8 mouse cellular contexts compared by ENCODE assay signal in the genomic region with DNA sequence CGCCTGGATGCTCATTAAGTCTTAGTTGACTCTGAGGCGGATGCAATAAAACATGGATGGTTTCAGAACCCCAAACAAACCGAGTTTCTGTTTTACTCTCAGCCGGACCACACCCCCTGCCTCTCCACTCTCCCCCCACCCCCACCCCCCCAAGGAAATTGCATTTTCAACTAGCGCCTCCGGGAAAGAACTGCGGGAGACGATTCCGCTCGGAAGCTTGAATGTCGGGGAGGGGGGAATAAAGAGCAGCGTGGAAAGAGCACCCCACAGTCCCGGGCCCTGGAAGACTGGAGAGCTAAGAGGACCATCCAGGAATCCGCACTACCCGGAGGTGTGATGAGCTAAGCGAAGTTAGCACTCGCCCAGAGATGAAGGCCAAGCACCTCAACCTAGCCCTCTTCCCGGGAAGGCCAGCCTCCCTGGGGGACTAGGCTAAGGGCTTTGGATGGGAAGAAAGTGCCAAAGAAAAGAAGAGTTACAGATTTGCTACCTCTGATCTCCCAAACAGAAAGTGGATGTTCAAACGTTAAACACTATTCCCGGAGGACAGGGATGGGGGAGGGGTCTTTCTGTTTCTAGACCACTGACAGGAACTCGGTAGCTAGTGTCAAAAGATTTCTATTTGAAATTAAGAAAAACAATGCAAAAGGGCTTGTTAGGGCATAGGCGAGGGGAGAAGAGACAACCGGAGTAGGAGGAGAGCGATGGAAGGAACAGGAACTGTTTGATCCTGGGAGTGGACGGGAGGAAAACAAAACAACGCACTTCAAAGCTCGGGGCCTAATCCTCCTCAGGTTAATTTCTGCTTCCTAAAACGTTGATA.
A peak's percentile ranks its signal among the peaks of the same experiment; 100 is the strongest.
DNase-seq lines count a peak whose midpoint lies in the region; ATAC-seq and TF ChIP-seq lines count a peak whose summit lies in the region.

No protein-coding gene starts in this region.

- peaks cover 41% of the 10 kb centered on the region for H3K27me3 ChIP-seq in embryonic facial prominence, embryonic 13.5 days
- peaks cover 23% of the 10 kb centered on the region for H3K27me3 ChIP-seq in intestine, embryonic 15.5 days (replicated peaks)
- H3K27me3 ChIP-seq in midbrain, postnatal 0 days (ENCODE audit: insufficient read depth, low read length), result peaks cover 61% of the 10 kb centered on the region

- peak overlapping the region; percentile 97 for H3K27ac ChIP-seq in embryonic facial prominence, embryonic 13.5 days
- peak overlapping the region; percentile 76 for H3K27ac ChIP-seq in intestine, embryonic 15.5 days
- H3K27ac ChIP-seq in midbrain, postnatal 0 days (ENCODE audit: low read depth, low read length), result no peak overlapping the region

- peak overlapping the region; percentile 38 for H3K4me3 ChIP-seq in embryonic facial prominence, embryonic 13.5 days
- peak overlapping the region; percentile 29 for H3K4me3 ChIP-seq in intestine, embryonic 15.5 days (replicated peaks)
- H3K4me3 ChIP-seq in midbrain, postnatal 0 days (ENCODE audit: low read depth, low read length), result peak overlapping the region; percentile 5; the same call in 1 of the 2 replicates

- peak overlapping the region; percentile 65 for H3K4me2 ChIP-seq in embryonic facial prominence, embryonic 13.5 days
- peak overlapping the region; percentile 74 for H3K4me2 ChIP-seq in intestine, embryonic 15.5 days (replicated peaks)
- H3K4me2 ChIP-seq in midbrain, postnatal 0 days (ENCODE audit: low read depth, low read length, poor library complexity, severe bottlenecking), result peak overlapping the region; percentile 37

- 2% methylated on average over 28 of the region's 28 CpGs for WGBS in embryonic facial prominence, embryonic 13.5 days
- 4% methylated on average over 28 of the region's 28 CpGs for WGBS in intestine, embryonic 15.5 days
- 4% methylated on average over 28 of the region's 28 CpGs for WGBS in midbrain, postnatal 0 days

- peaks cover 40% of the 10 kb centered on the region for H3K4me1 ChIP-seq in embryonic facial prominence, embryonic 13.5 days
- H3K4me1 ChIP-seq in intestine, embryonic 15.5 days (replicated peaks), result peaks cover 15% of the 10 kb centered on the region
- H3K4me1 ChIP-seq in midbrain, postnatal 0 days (ENCODE audit: insufficient read depth, low read length), result peaks cover 2% of the 10 kb centered on the region; the same call in 1 of the 2 replicates

- no peak for TF ChIP-seq CTCF in midbrain, postnatal 0 days (IDR thresholded peaks at IDR 0.05)

- ATAC-seq in embryonic facial prominence, embryonic 13.5 days (ENCODE audit: insufficient number of reproducible peaks, insufficient read depth, low FRiP score, low TSS enrichment, low read depth), result no peak
- no peak for ATAC-seq in intestine, embryonic 15.5 days
- no peak for ATAC-seq in midbrain, postnatal 0 days (ENCODE audit: low FRiP score)

- DNase-seq in heart, adult 11 months, result peak; percentile 92
- DNase-seq in heart, postnatal 14 days, result no peak
- DNase-seq in midbrain, postnatal 0 days (ENCODE audit: low spot score), result no peak
- no peak for DNase-seq in B cell, adult 2 months
- no peak for DNase-seq in ovary, adult 18-20 months (ENCODE audit: low spot score)
- no peak for DNase-seq in MN1 (ENCODE audit: low spot score)

- intact Hi-C loops in heart, postnatal 14 days (cut with DNase I), result no loop called here

- H3K36me3 ChIP-seq in embryonic facial prominence, embryonic 13.5 days, result no peaks in the 10 kb centered on the region
- H3K36me3 ChIP-seq in intestine, embryonic 15.5 days, result no peaks in the 10 kb centered on the region
- no peaks in the 10 kb centered on the region for H3K36me3 ChIP-seq in midbrain, postnatal 0 days (ENCODE audit: insufficient read depth, low read length)

- peak overlapping the region; percentile 63 for H3K9ac ChIP-seq in embryonic facial prominence, embryonic 13.5 days
- H3K9ac ChIP-seq in intestine, embryonic 15.5 days, result no peak overlapping the region; the same call in 1 of the 2 replicates
- H3K9ac ChIP-seq in midbrain, postnatal 0 days (replicated peaks; ENCODE audit: low read length, poor library complexity, severe bottlenecking), result no peak overlapping the region

- no peaks in the 10 kb centered on the region for H3K9me3 ChIP-seq in embryonic facial prominence, embryonic 13.5 days
- H3K9me3 ChIP-seq in intestine, embryonic 15.5 days, result no peaks in the 10 kb centered on the region
- H3K9me3 ChIP-seq in midbrain, postnatal 0 days (ENCODE audit: low read length), result no peaks in the 10 kb centered on the region
